Comparison of ENCODE assay signal across 14 mouse cellular contexts in the genomic region with DNA sequence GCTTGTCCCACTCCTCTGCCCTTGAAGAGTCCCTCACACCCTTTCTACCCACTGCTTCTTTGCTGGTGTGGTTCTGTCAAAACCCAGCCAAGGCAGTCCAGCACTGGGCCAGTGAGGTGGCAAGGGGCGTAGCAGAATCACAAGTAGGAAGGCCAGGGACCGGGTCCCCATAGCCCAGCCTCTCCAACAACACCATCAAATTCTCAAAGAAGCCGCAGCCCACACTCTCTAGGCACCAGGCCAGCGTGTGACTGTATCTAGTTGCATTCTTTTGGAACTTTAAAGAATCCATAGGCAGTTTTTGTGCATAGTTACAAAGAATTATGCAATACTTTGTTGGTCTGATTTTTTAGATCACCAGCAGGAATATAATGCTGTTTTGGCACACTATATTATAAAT.
DNase-seq lines count a peak whose midpoint lies in the region; ATAC-seq and TF ChIP-seq lines count a peak whose summit lies in the region.
"Had no signal": no experiment of that assay in that cellular context is flagged by ENCODE, and none has a peak within 500 bp of the region (broad histone marks: within the 10 kb centered on the region; RNA-seq: fewer than 3 reads in every experiment).

No protein-coding gene starts in this region.

- WGBS in midbrain, embryonic 16.5 days = 71% methylated on average over 4 of the region's 4 CpGs
- WGBS in liver, embryonic 12.5 days (ENCODE audit: insufficient replicate concordance) = 64% methylated on average over 4 of the region's 4 CpGs

- TF ChIP-seq CTCF in C2C12 (IDR thresholded peaks at IDR 0.05; ENCODE audit: control insufficient read depth, insufficient read depth, insufficient read length) = no peak

- peaks cover 9% of the 10 kb centered on the region for H3K36me3 ChIP-seq in C2C12 (ENCODE audit: control insufficient read depth, insufficient read depth)
- H3K36me3 ChIP-seq in midbrain, embryonic 16.5 days (ENCODE audit: control insufficient read depth, insufficient read depth, low read length) = peaks cover 13% of the 10 kb centered on the region
- no peaks in the 10 kb centered on the region for H3K36me3 ChIP-seq in liver, embryonic 12.5 days
- H3K36me3 ChIP-seq: embryonic facial prominence, embryonic 15.5 days; limb, embryonic 13.5 days had no signal

- DNase-seq in layer of hippocampus, adult 11-12 months (ENCODE audit: low spot score) = peak; percentile 29
- DNase-seq in layer of hippocampus, postnatal 14 days (ENCODE audit: low spot score in 2 of 2) = no peak
- peak; percentile 7 for DNase-seq in NIH3T3 (ENCODE audit: low read depth)
- no peak for DNase-seq in ovary, postnatal 14 days (ENCODE audit: low spot score)
- DNase-seq: heart, adult 11 months; heart, postnatal 14 days; kidney, adult 2 months; lung, adult 2 months; thymus, postnatal 4 days had no signal

- H3K79me3 ChIP-seq in C2C12 (ENCODE audit: low read depth) = no peaks in the 10 kb centered on the region

- no peaks in the 10 kb centered on the region for H3K9me3 ChIP-seq in midbrain, embryonic 16.5 days (replicated peaks; ENCODE audit: control insufficient read depth, low read length, poor library complexity, severe bottlenecking)
- H3K9me3 ChIP-seq in liver, embryonic 12.5 days (replicated peaks) = no peaks in the 10 kb centered on the region
- H3K9me3 ChIP-seq: embryonic facial prominence, embryonic 15.5 days; limb, embryonic 13.5 days had no signal

- no peak overlapping the region for H3K4me3 ChIP-seq in C2C12 (ENCODE audit: insufficient read depth, poor library complexity, severe bottlenecking)
- no peak overlapping the region for H3K4me3 ChIP-seq in midbrain, embryonic 16.5 days (ENCODE audit: low read depth, low read length)
- H3K4me3 ChIP-seq in liver, embryonic 12.5 days = no peak overlapping the region
- H3K4me3 ChIP-seq: embryonic facial prominence, embryonic 15.5 days; limb, embryonic 13.5 days had no signal

- H3K79me2 ChIP-seq in C2C12 (ENCODE audit: control insufficient read depth, insufficient read depth) = no peaks in the 10 kb centered on the region

- H3K4me2 ChIP-seq in midbrain, embryonic 16.5 days (ENCODE audit: low read length) = no peak overlapping the region
- no peak overlapping the region for H3K4me2 ChIP-seq in liver, embryonic 12.5 days
- H3K4me2 ChIP-seq: embryonic facial prominence, embryonic 15.5 days; limb, embryonic 13.5 days had no signal

- ATAC-seq in midbrain, embryonic 16.5 days = 0 out of 2 replicates have a peak, but pooled peaks have one; percentile 11
- ATAC-seq in liver, embryonic 12.5 days = no peak

- H3K27me3 ChIP-seq in C2C12 (ENCODE audit: control insufficient read depth, insufficient read depth, insufficient read length) = no peaks in the 10 kb centered on the region
- H3K27me3 ChIP-seq in midbrain, embryonic 16.5 days (ENCODE audit: control insufficient read depth, insufficient read depth, low read depth, low read length) = no peaks in the 10 kb centered on the region
- peaks cover 4% of the 10 kb centered on the region; the same call in 1 of the 2 replicates for H3K27me3 ChIP-seq in liver, embryonic 12.5 days (replicated peaks)
- H3K27me3 ChIP-seq: embryonic facial prominence, embryonic 15.5 days; limb, embryonic 13.5 days had no signal

- H3K4me1 ChIP-seq in midbrain, embryonic 16.5 days (ENCODE audit: control insufficient read depth, insufficient read depth, low read length) = peaks cover 15% of the 10 kb centered on the region
- no peaks in the 10 kb centered on the region for H3K4me1 ChIP-seq in liver, embryonic 12.5 days
- H3K4me1 ChIP-seq: embryonic facial prominence, embryonic 15.5 days; limb, embryonic 13.5 days had no signal

- H3K27ac ChIP-seq in midbrain, embryonic 16.5 days (ENCODE audit: low read length) = 0 out of 2 replicates have a peak overlapping the region, but pooled peaks have one; percentile 35
- H3K27ac ChIP-seq in liver, embryonic 12.5 days = no peak overlapping the region
- H3K27ac ChIP-seq: embryonic facial prominence, embryonic 15.5 days; limb, embryonic 13.5 days had no signal

- no peak overlapping the region for H3K9ac ChIP-seq in midbrain, embryonic 16.5 days (ENCODE audit: low read depth, low read length)
- H3K9ac ChIP-seq in liver, embryonic 12.5 days = no peak overlapping the region
- H3K9ac ChIP-seq: embryonic facial prominence, embryonic 15.5 days; limb, embryonic 13.5 days had no signal

- no peak overlapping the region for H3ac ChIP-seq in C2C12 (ENCODE audit: control insufficient read depth, insufficient read length, low read depth)

TF ChIP-seq in C2C12, 6 proteins besides CTCF, POLR2A, EP300 and RAD21:
- TF ChIP-seq MYOG (IDR thresholded peaks at IDR 0.05; ENCODE audit: control insufficient read depth, extremely low read depth, insufficient read length) (no peak), CEBPB (IDR thresholded peaks at IDR 0.05; ENCODE audit: low read depth) (peak; percentile 18), MAX (IDR thresholded peaks at IDR 0.05) (no peak), USF1 (IDR thresholded peaks at IDR 0.05; ENCODE audit: low read depth) (no peak), FOSL1 (IDR thresholded peaks at IDR 0.05; ENCODE audit: insufficient read depth, low read length, poor library complexity, severe bottlenecking) (no peak), MYOD1 (IDR thresholded peaks at IDR 0.05; ENCODE audit: control insufficient read depth, insufficient read length, low read depth) (no peak)
TF ChIP-seq in C2C12: peak in this region for 1.

Comparison
In these comparisons a context has a peak if more than half of its experiments do, and no peak if none do; other contexts are left out.
1. DNase-seq: peak in layer of hippocampus, adult 11-12 months (single experiment) and NIH3T3 (single experiment); none in layer of hippocampus, postnatal 14 days (0 of 2) and ovary, postnatal 14 days (single experiment).